Mouse (Mus musculus): ENCODE data around the gene Nmnat1.
"Not testable (repeated sequence)": the region's sequence is repeated elsewhere in the genome, so short reads cannot be mapped to it uniquely, and the experiment has no call there.

Gene Nmnat1

GRCm38 (mm10) chr4:149444964-149445701 lies 39.9 kb downstream of the Nmnat1 start:
- peak; percentile 93 for DNase-seq (ENCODE audit: low read depth, low spot score)

- DNase-seq (ENCODE audit: low read depth, low spot score), result no peak
Observed at GRCm38 (mm10) chr4:149444465-149444864, 40.5 kb downstream of the Nmnat1 start.

GRCm38 (mm10) chr4:149442436-149442835 lies 42.6 kb downstream of the Nmnat1 start:
- no peak for DNase-seq (ENCODE audit: low read depth, low spot score)

GRCm38 (mm10) chr4:149440576-149440975 lies 44.4 kb downstream of the Nmnat1 start:
- DNase-seq (ENCODE audit: low read depth, low spot score), result no peak

GRCm38 (mm10) chr4:149431887-149432286 lies 53.1 kb downstream of the Nmnat1 start:
- DNase-seq (ENCODE audit: low read depth, low spot score), result not testable (repeated sequence)

- DNase-seq (ENCODE audit: low read depth, low spot score), result no peak
Observed at GRCm38 (mm10) chr4:149429592-149429991, 55.4 kb downstream of the Nmnat1 start.

- peak; percentile 100 for DNase-seq (ENCODE audit: low read depth, low spot score)
Observed at GRCm38 (mm10) chr4:149426325-149427199, 58.4 kb downstream of the Nmnat1 start, which contains the start of gene Ube4b. Gene Ube4b, minus strand, starts transcription at chr4:149426749.

- DNase-seq (ENCODE audit: low read depth, low spot score), result no peak
Observed at GRCm38 (mm10) chr4:149425801-149426292, 59.2 kb downstream of the Nmnat1 start.

GRCm38 (mm10) chr4:149424755-149425154 lies 60.2 kb downstream of the Nmnat1 start:
- DNase-seq (ENCODE audit: low read depth, low spot score), result no peak

GRCm38 (mm10) chr4:149417854-149418365 lies 67.1 kb downstream of the Nmnat1 start:
- DNase-seq (ENCODE audit: low read depth, low spot score), result no peak
